Mouse (Mus musculus) heart, adult 2 months (tissue): ENCODE results near the gene Myo9b. TPM values are rescaled to one million over a fixed set of nuclear protein-coding genes. Genes with fewer than 3 reads are reported as not detected.

Experiments used
- DNase-seq, 2 experiments: peaks; one replicate each; pipeline ENCODE4 v3.0.0; 2021
- H3K27ac ChIP-seq: fragments of 200-600 bp; 2 replicates; pipeline ENCODE4 v1.8.1; 2022
- H3K27me3 ChIP-seq: fragments of 200-500 bp; 2 replicates; pipeline ENCODE4 v1.6.1; 2012; ENCODE audit warnings: mild to moderate bottlenecking, low read length, inconsistent platforms, mixed read lengths; ENCODE audit not compliant: control insufficient read depth, insufficient read depth
- H3K36me3 ChIP-seq: fragments of 200-500 bp; 2 replicates; pipeline ENCODE4 v1.6.1; 2012; ENCODE audit warnings: low read length, inconsistent platforms; ENCODE audit not compliant: control insufficient read depth, insufficient read depth
- H3K4me1 ChIP-seq: fragments of 200-500 bp; 2 replicates; pipeline ENCODE4 v1.6.1; 2011; ENCODE audit warnings: low read length; ENCODE audit not compliant: control insufficient read depth, insufficient read depth
- H3K4me3 ChIP-seq: fragments of 200-600 bp; 2 replicates; pipeline ENCODE4 v1.8.1; 2022
- H3K79me2 ChIP-seq: fragments of 200-500 bp; replicated peaks from 2 replicates; pipeline ENCODE4 v1.6.1; 2012; ENCODE audit warnings: mild to moderate bottlenecking, inconsistent platforms, low read length, moderate library complexity, mixed read lengths; ENCODE audit not compliant: control insufficient read depth, insufficient read depth
- H3K9ac ChIP-seq: fragments of 200-500 bp; 2 replicates; pipeline ENCODE4 v1.6.1; 2012; ENCODE audit warnings: low read depth, mild to moderate bottlenecking, control low read depth, inconsistent platforms, low read length, mixed read lengths
- CTCF ChIP-seq: fragments of 200-600 bp; IDR thresholded peaks from 2 replicates; pipeline ENCODE4 v1.8.1; 2022; ENCODE audit warnings: antibody characterized with exemption, mild to moderate bottlenecking, moderate library complexity
- EP300 ChIP-seq: fragments of 200-500 bp; IDR thresholded peaks from 2 replicates; pipeline ENCODE4 v1.6.1; 2011; ENCODE audit warnings: low read depth, low read length, control low read depth; ENCODE audit not compliant: insufficient read depth
- POLR2A ChIP-seq: fragments of 200-500 bp; IDR thresholded peaks from 2 replicates; pipeline ENCODE4 v1.6.1; 2011; ENCODE audit warnings: mild to moderate bottlenecking, low read depth, low read length, control low read depth; ENCODE audit not compliant: insufficient read depth
- WGBS: fragments of 180-500 bp; shearing (Covaris S2); methylation state at CpG from one replicate; pipeline ENCODE4 v1.1.7; 2018; 5-methylcytosine and 5-hydroxymethylcytosine counted together
- intact Hi-C: fragments of 180-260 bp; cut with DNase I; formaldehyde crosslinking; loops from one replicate; pipeline ENCODE4 v1.15.1; 2025
- long read RNA-seq: library from polyadenylated mRNA; stranded (forward); transcript quantifications from one replicate; pipeline ENCODE4 v2.0.0, GENCODE M21; 2021
- polyA plus RNA-seq: library from polyadenylated mRNA; depleted of rRNA; stranded (reverse); fragments of >200 nt; gene quantifications from 2 replicates; pipeline ENCODE4 v1.2.3, GENCODE M21; 2012; rRNA removed
- total RNA-seq, 2 experiments: library from RNA; stranded (reverse); gene quantifications; 2 replicates each; pipeline ENCODE4 v1.2.3; 2021

The Myo9b gene
- total RNA-seq (10 to 100 TPM; 20.1 to 22.8 TPM), polyA plus RNA-seq (15.0 and 15.9 TPM in 2 replicates)
- long read RNA-seq, partial matches to known transcripts = 3 of 8 reads
- long read RNA-seq, other reads (novel, unspliced or antisense) = 5 of 8 reads

- no peaks in the 10 kb centered on the region for H3K27me3 ChIP-seq
- intact Hi-C loops = loop anchor here (2.0 to 5.0 kb wide), 4 partner anchors 44 to 375 kb away; partner anchors contain the start of genes Rpl18a and Use1
- peak within 1 kb of the TSS; percentile 70 for H3K4me3 ChIP-seq
- H3K79me2 ChIP-seq = peaks cover 11% of the 10 kb centered on the region
- TF ChIP-seq EP300 (peak; percentile 46), POLR2A (peak; percentile 78), CTCF (peak; percentile 82)
- H3K36me3 ChIP-seq = peaks cover 8% of the 10 kb centered on the region
- under 1% methylated on average over 84 of the region's 84 CpGs for WGBS
- peaks cover 10% of the 10 kb centered on the region for H3K4me1 ChIP-seq
- DNase-seq = peak; percentile 98 to 99
- peak within 1 kb of the TSS; percentile 88 for H3K27ac ChIP-seq
- H3K9ac ChIP-seq = peak within 1 kb of the TSS; percentile 82
Measured at GRCm38 (mm10) chr8:71272286-71273150, at the start of gene Myo9b, which contains the start of gene Haus8. Gene Myo9b, plus strand, starts transcription at chr8:71272714. Gene Haus8, minus strand, starts transcription at chr8:71272934.

GRCm38 (mm10) chr8:71224560-71224959 is 48.0 kb upstream of the Myo9b start:
- H3K79me2 ChIP-seq = no peaks in the 10 kb centered on the region
- no peaks in the 10 kb centered on the region for H3K27me3 ChIP-seq
- TF ChIP-seq CTCF (peak; percentile 79), POLR2A (no peak)
- intact Hi-C loops = loop anchor here (10.0 kb wide), 1 partner anchor 100 kb away; no protein-coding TSS in a partner anchor
- no peaks in the 10 kb centered on the region for H3K36me3 ChIP-seq
- H3K9ac ChIP-seq = no peak overlapping the region
- 50% methylated on average over 2 of the region's 2 CpGs for WGBS
- H3K27ac ChIP-seq = no peak overlapping the region
- no peak overlapping the region for H3K4me3 ChIP-seq
- DNase-seq = no peak
- H3K4me1 ChIP-seq = no peaks in the 10 kb centered on the region

DNA sequence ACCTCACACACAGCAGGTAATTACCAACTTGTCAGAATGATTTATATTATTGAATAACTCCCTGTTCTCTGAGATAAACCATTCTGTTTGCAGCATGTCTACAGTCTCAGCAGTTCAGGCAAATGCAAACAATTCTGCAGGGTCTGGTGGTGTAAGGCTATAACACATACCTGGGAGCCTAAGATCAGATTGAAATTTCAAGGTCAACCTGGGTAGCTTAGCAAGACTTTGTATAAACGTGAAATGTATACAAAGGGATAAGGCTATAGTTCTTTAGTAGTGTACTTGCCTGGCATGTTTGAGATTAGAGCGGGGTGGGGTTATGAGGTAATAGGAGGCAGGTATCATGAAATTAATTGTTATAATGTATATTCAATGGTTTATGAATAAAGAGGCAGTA is 29.8 kb upstream of the Myo9b start:
- H3K79me2 ChIP-seq = no peaks in the 10 kb centered on the region
- no peak overlapping the region for H3K4me3 ChIP-seq
- H3K27me3 ChIP-seq = no peaks in the 10 kb centered on the region
- no peak for DNase-seq
- H3K36me3 ChIP-seq = no peaks in the 10 kb centered on the region
- intact Hi-C loops = no loop called here
- no peaks in the 10 kb centered on the region for H3K4me1 ChIP-seq
- WGBS = 78% methylated on average over 2 of the region's 2 CpGs
- TF ChIP-seq EP300 (no peak), CTCF (no peak), POLR2A (no peak)
- no peak overlapping the region for H3K27ac ChIP-seq
- H3K9ac ChIP-seq = no peak overlapping the region

DNA sequence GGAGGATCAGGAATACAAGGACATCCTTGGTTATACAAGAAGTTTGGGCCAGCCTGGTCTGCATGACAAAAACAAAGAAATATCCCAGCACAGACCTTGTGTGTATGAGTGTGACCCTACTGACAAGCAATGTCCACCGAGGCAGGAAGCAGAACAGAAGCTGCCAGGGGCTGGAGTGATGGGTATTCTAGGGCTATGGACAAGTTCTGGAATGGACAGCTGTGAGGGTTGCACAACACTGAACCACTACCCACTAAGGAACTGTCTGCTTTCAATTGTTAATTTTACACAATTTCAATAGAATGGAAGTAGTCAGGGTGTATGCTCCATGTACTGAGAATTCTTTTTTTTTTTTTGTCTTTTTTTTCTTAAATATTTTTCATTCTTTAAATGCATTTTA is 24.3 kb upstream of the Myo9b start:
- 85% methylated on average over 1 of the region's 1 CpGs for WGBS

GRCm38 (mm10) chr8:71256545-71257232 is 15.8 kb upstream of the Myo9b start:
- no peak overlapping the region for H3K27ac ChIP-seq
- intact Hi-C loops = no loop called here
- H3K27me3 ChIP-seq = no peaks in the 10 kb centered on the region
- H3K79me2 ChIP-seq = no peaks in the 10 kb centered on the region
- 86% methylated on average over 3 of the region's 3 CpGs for WGBS
- no peak overlapping the region for H3K9ac ChIP-seq
- no peak overlapping the region for H3K4me3 ChIP-seq
- H3K4me1 ChIP-seq = no peaks in the 10 kb centered on the region
- H3K36me3 ChIP-seq = no peaks in the 10 kb centered on the region
- TF ChIP-seq CTCF (no peak), POLR2A (no peak), EP300 (no peak)
- no peak for DNase-seq

More for the DNA sequence above, 24.3 kb upstream of the Myo9b start:
- H3K36me3 ChIP-seq = no peaks in the 10 kb centered on the region
- H3K4me3 ChIP-seq = no peak overlapping the region
- TF ChIP-seq EP300 (no peak), CTCF (no peak), POLR2A (no peak)
- H3K9ac ChIP-seq = no peak overlapping the region
- intact Hi-C loops = no loop called here
- no peaks in the 10 kb centered on the region for H3K27me3 ChIP-seq
- no peaks in the 10 kb centered on the region for H3K4me1 ChIP-seq
- no peak overlapping the region for H3K27ac ChIP-seq
- no peaks in the 10 kb centered on the region for H3K79me2 ChIP-seq
- no peak for DNase-seq

GRCm38 (mm10) chr8:71261234-71261633 is 11.3 kb upstream of the Myo9b start:
- Histone ChIP-seq H3K27me3 (no peaks in the 10 kb centered on the region), H3K79me2 (no peaks in the 10 kb centered on the region), H3K9ac (no peak overlapping the region), H3K4me1 (no peaks in the 10 kb centered on the region), H3K27ac (no peak overlapping the region), H3K4me3 (no peak overlapping the region), H3K36me3 (no peaks in the 10 kb centered on the region)
- intact Hi-C loops = no loop called here
- DNase-seq = no peak
- TF ChIP-seq POLR2A = no peak
- TF ChIP-seq EP300 = 0 out of 2 replicates have a peak, but pooled peaks have one; percentile 30
- TF ChIP-seq CTCF = peak; percentile 66
